Mouse (Mus musculus) embryonic fibroblast, embryonic 13.5 days (primary cell): ENCODE data around the gene Rgma.

ENCODE experiments used
- CTCF ChIP-seq: IDR thresholded peaks from 2 replicates; pipeline ENCODE4 v1.5.1; 2011; ENCODE audit warnings: mild to moderate bottlenecking, control low read depth, low read length, moderate library complexity, borderline replicate concordance; ENCODE audit not compliant: insufficient read depth
- POLR2A ChIP-seq: IDR thresholded peaks from 2 replicates; pipeline ENCODE4 v1.6.1; 2011; ENCODE audit warnings: low read depth, mild to moderate bottlenecking, control low read depth, low read length, moderate library complexity

DNA sequence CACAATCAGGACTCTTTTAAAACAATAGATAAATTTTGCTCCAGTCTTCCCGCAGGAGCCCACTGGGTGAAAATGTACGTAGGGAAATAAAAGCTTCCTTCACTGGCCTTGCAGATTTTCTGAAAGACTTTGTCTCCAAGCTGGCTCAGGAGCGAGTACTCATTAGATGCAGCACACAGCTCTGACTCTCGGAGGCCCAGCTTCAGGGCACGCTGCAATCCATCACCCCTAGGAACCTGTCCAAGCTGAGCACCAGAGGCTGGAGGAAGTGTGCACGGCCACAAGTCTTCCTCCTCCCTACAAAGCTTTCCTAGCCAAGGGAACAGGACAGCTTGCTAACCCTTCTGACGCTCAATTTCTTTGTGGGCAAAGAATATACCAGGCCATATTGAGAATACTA is 38.9 kb upstream of the Rgma start:
- TF ChIP-seq CTCF: no peak
- no peak for TF ChIP-seq POLR2A
